Mouse (Mus musculus) bone marrow macrophage, adult 2 months (primary cell): ENCODE results near the gene Slc26a11. TPM values are rescaled to one million over a fixed set of nuclear protein-coding genes. Genes with fewer than 3 reads are reported as not detected.
A peak's percentile ranks its signal among the peaks of the same experiment; 100 is the strongest.

ENCODE experiments used
- H3K27ac ChIP-seq: 2 replicates; pipeline ENCODE4 v1.5.1; 2012; ENCODE audit warnings: low read depth, low read length; ENCODE audit not compliant: insufficient read depth
- H3K4me1 ChIP-seq: 2 replicates; pipeline ENCODE4 v1.6.1; 2012; ENCODE audit warnings: low read length; ENCODE audit not compliant: control insufficient read depth, insufficient read depth
- H3K4me3 ChIP-seq: 2 replicates; pipeline ENCODE4 v1.5.1; 2012; ENCODE audit warnings: mild to moderate bottlenecking, low read length, moderate library complexity; ENCODE audit not compliant: insufficient read depth
- CTCF ChIP-seq: IDR thresholded peaks from 2 replicates; pipeline ENCODE4 v1.5.1; 2012; ENCODE audit warnings: low read depth, mild to moderate bottlenecking, low read length, moderate library complexity
- POLR2A ChIP-seq: IDR thresholded peaks from 2 replicates; pipeline ENCODE4 v1.6.1; 2012; ENCODE audit warnings: mild to moderate bottlenecking, low read depth, low read length, borderline replicate concordance
- polyA plus RNA-seq: library from polyadenylated mRNA; stranded (reverse); fragments of >200 nt; gene quantifications from 2 replicates; pipeline ENCODE4 v1.2.4, GENCODE M21; 2012; ENCODE audit not compliant: missing spikeins, insufficient read depth, insufficient read length

Slc26a11 gene
- polyA plus RNA-seq, 1 experiment = 50.6 TPM

GRCm38 (mm10) chr11:119396461-119396860 is 41.1 kb downstream of the Slc26a11 start:
- Histone ChIP-seq H3K4me1 (peaks cover 19% of the 10 kb centered on the region), H3K27ac (no peak overlapping the region), H3K4me3 (no peak overlapping the region)
- no peak for TF ChIP-seq CTCF
- no peak for TF ChIP-seq POLR2A

GRCm38 (mm10) chr11:119402501-119403160 is 47.3 kb downstream of the Slc26a11 start:
- no peak overlapping the region for H3K4me3 ChIP-seq
- TF ChIP-seq CTCF (no peak), POLR2A (no peak)
- no peak overlapping the region for H3K27ac ChIP-seq
- H3K4me1 ChIP-seq = 0 out of 2 replicates have a peak, but pooled peaks cover 6% of the 10 kb centered on the region

GRCm38 (mm10) chr11:119404627-119405026 is 49.3 kb downstream of the Slc26a11 start:
- TF ChIP-seq CTCF (peak; percentile 92), POLR2A (no peak)
- H3K27ac ChIP-seq = no peak overlapping the region
- H3K4me3 ChIP-seq = no peak overlapping the region
- H3K4me1 ChIP-seq = 0 out of 2 replicates have a peak, but pooled peaks cover 4% of the 10 kb centered on the region

- no peak overlapping the region for H3K27ac ChIP-seq
- H3K4me1 ChIP-seq = 0 out of 2 replicates have a peak, but pooled peaks cover 3% of the 10 kb centered on the region
- H3K4me3 ChIP-seq = no peak overlapping the region
- no peak for TF ChIP-seq POLR2A
- no peak for TF ChIP-seq CTCF
Observed at GRCm38 (mm10) chr11:119407381-119407780, 52.0 kb downstream of the Slc26a11 start.

- H3K4me3 ChIP-seq = no peak overlapping the region
- TF ChIP-seq POLR2A (no peak), CTCF (no peak)
- no peak overlapping the region for H3K27ac ChIP-seq
- H3K4me1 ChIP-seq = no peaks in the 10 kb centered on the region
Observed at GRCm38 (mm10) chr11:119407977-119408376, 52.6 kb downstream of the Slc26a11 start.

GRCm38 (mm10) chr11:119419327-119420118 is 64.2 kb downstream of the Slc26a11 start:
- H3K4me3 ChIP-seq = no peak overlapping the region
- TF ChIP-seq POLR2A (no peak), CTCF (no peak)
- H3K27ac ChIP-seq = peak overlapping the region; percentile 49
- peaks cover 18% of the 10 kb centered on the region for H3K4me1 ChIP-seq

- Histone ChIP-seq H3K4me3 (no peak overlapping the region), H3K4me1 (peaks cover 18% of the 10 kb centered on the region), H3K27ac (no peak overlapping the region)
- TF ChIP-seq POLR2A (no peak), CTCF (no peak)
Observed at GRCm38 (mm10) chr11:119420426-119420825, 65.1 kb downstream of the Slc26a11 start.

- no peak overlapping the region for H3K4me3 ChIP-seq
- H3K27ac ChIP-seq = no peak overlapping the region
Observed at GRCm38 (mm10) chr11:119427431-119427830, 72.1 kb downstream of the Slc26a11 start.

GRCm38 (mm10) chr11:119427986-119428385 is 72.6 kb downstream of the Slc26a11 start:
- no peaks in the 10 kb centered on the region for H3K4me1 ChIP-seq
- no peak for TF ChIP-seq CTCF
- H3K4me3 ChIP-seq = no peak overlapping the region
- no peak overlapping the region for H3K27ac ChIP-seq

More at GRCm38 (mm10) chr11:119427431-119427830, 72.1 kb downstream of the Slc26a11 start:
- no peak for TF ChIP-seq CTCF
- TF ChIP-seq POLR2A = no peak
- no peaks in the 10 kb centered on the region for H3K4me1 ChIP-seq

GRCm38 (mm10) chr11:119428649-119429136 is 73.3 kb downstream of the Slc26a11 start:
- H3K27ac ChIP-seq = no peak overlapping the region
- no peak overlapping the region for H3K4me3 ChIP-seq
- TF ChIP-seq CTCF (no peak), POLR2A (no peak)

More at GRCm38 (mm10) chr11:119428649-119429136, 73.3 kb downstream of the Slc26a11 start:
- H3K4me1 ChIP-seq = no peaks in the 10 kb centered on the region

Other genes starting within 250 kb of the Slc26a11 start
- gene Tbc1d16, start 127.1 kb upstream of the Slc26a11 start, polyA plus RNA-seq = 5.2 and 5.8 TPM in 2 replicates
- gene Ccdc40, start 127.0 kb upstream of the Slc26a11 start, polyA plus RNA-seq = 0.68 and 0.72 TPM in 2 replicates
- 58.3 and 65.2 TPM in 2 replicates for gene Gaa, start 87.7 kb upstream of the Slc26a11 start, polyA plus RNA-seq
- 105 and 120 TPM in 2 replicates for gene Eif4a3, start 55.5 kb upstream of the Slc26a11 start, polyA plus RNA-seq
- not detected in 2 replicates for gene Card14, start 47.8 kb upstream of the Slc26a11 start, polyA plus RNA-seq
- 39.6 and 41.9 TPM in 2 replicates for gene Sgsh, start within 50 bp of the Slc26a11 start, polyA plus RNA-seq
- 181 and 187 TPM in 2 replicates for gene Rnf213, start 37.5 kb downstream of the Slc26a11 start, polyA plus RNA-seq
- 7.0 and 7.7 TPM in 2 replicates for gene Endov, start 135.8 kb downstream of the Slc26a11 start, polyA plus RNA-seq
- 0.21 and 0.40 TPM in 2 replicates for gene Nptx1, start 192.2 kb downstream of the Slc26a11 start, polyA plus RNA-seq
- 19.4 and 23.8 TPM in 2 replicates for gene Rptor, start 247.3 kb downstream of the Slc26a11 start, polyA plus RNA-seq